Comparison of ENCODE assay signal across 22 mouse cellular contexts in genomic region chr14:76511971-76512370, GRCm38 (mm10).
"Had no signal": no experiment of that assay in that cellular context is flagged by ENCODE, and none has a peak within 500 bp of the region (broad histone marks: within the 10 kb centered on the region; RNA-seq: fewer than 3 reads in every experiment).

No protein-coding gene starts in this region.

- H3K27me3 ChIP-seq: limb, embryonic 12.5 days; limb, embryonic 15.5 days; stomach, embryonic 15.5 days had no signal

- H3K9ac ChIP-seq: limb, embryonic 12.5 days; limb, embryonic 15.5 days; liver, embryonic 14.5 days; liver, postnatal 0 days; lung, embryonic 14.5 days; midbrain, embryonic 12.5 days; stomach, embryonic 15.5 days had no signal

- H3K9me3 ChIP-seq: limb, embryonic 12.5 days; limb, embryonic 15.5 days; midbrain, embryonic 12.5 days; stomach, embryonic 15.5 days had no signal

- H3K4me2 ChIP-seq: limb, embryonic 12.5 days; limb, embryonic 15.5 days; liver, embryonic 11.5 days; lung, embryonic 14.5 days; midbrain, embryonic 12.5 days; stomach, embryonic 15.5 days had no signal

- ATAC-seq: intestine, embryonic 16.5 days; liver, postnatal 0 days; lung, postnatal 0 days; midbrain, embryonic 16.5 days had no signal

- H3K4me3 ChIP-seq: layer of hippocampus, adult 2 months; limb, embryonic 12.5 days; limb, embryonic 15.5 days; megakaryocyte, embryonic 14.5 days; midbrain, embryonic 12.5 days; stomach, embryonic 15.5 days had no signal

- DNase-seq: kidney, adult 18-20 months; kidney, adult 9 months; kidney, postnatal 14 days; kidney, postnatal 4 days; layer of hippocampus, adult 9-11 months; liver, postnatal 0 days; lung, embryonic 14.5 days; lung, postnatal 36 days; right cerebral cortex, postnatal 25 days; spleen, adult 18-20 months; thymus, postnatal 25 days had no signal

- H3K27ac ChIP-seq: layer of hippocampus, adult 2 months; limb, embryonic 12.5 days; limb, embryonic 15.5 days; liver, embryonic 14.5 days; midbrain, embryonic 12.5 days; stomach, embryonic 15.5 days had no signal
